Mouse (Mus musculus) hindbrain, embryonic 15.5 days (tissue): ENCODE data around the gene Rmdn2. TPM values are rescaled to one million over a fixed set of nuclear protein-coding genes. Genes with fewer than 3 reads are reported as not detected.

Source experiments
- ATAC-seq: fragments of 200-750 bp; cut with Nextera tagmentation; 2 replicates; pipeline ENCODE4 v1.8.0; 2017; ENCODE audit warnings: low read depth, moderate number of reproducible peaks, moderate TSS enrichment; ENCODE audit not compliant: low FRiP score
- H3K27ac ChIP-seq: fragments of 300-500 bp; sonication (generic); replicated peaks from 2 replicates; pipeline ENCODE4 v1.5.1; 2015; ENCODE audit warnings: mild to moderate bottlenecking, inconsistent platforms
- H3K27me3 ChIP-seq: fragments of 300-500 bp; sonication (generic); 2 replicates; pipeline ENCODE4 v1.6.1; 2015; ENCODE audit warnings: control low read depth, inconsistent platforms
- H3K36me3 ChIP-seq: fragments of 300-500 bp; sonication (generic); 2 replicates; pipeline ENCODE4 v1.6.1; 2015; ENCODE audit warnings: control low read depth, inconsistent platforms
- H3K4me1 ChIP-seq: fragments of 300-500 bp; sonication (generic); replicated peaks from 2 replicates; pipeline ENCODE4 v1.6.1; 2015; ENCODE audit warnings: control low read depth, inconsistent platforms
- H3K4me2 ChIP-seq: fragments of 300-500 bp; sonication (generic); 2 replicates; pipeline ENCODE4 v1.6.1; 2015; ENCODE audit warnings: moderate library complexity, mild to moderate bottlenecking, inconsistent platforms
- H3K4me3 ChIP-seq: fragments of 300-500 bp; sonication (generic); 2 replicates; pipeline ENCODE4 v1.5.1; 2015; ENCODE audit warnings: mild to moderate bottlenecking, inconsistent platforms
- H3K9ac ChIP-seq: fragments of 300-500 bp; sonication (generic); 2 replicates; pipeline ENCODE4 v1.6.1; 2015; ENCODE audit warnings: inconsistent platforms
- H3K9me3 ChIP-seq: fragments of 300-500 bp; sonication (generic); 2 replicates; pipeline ENCODE4 v1.6.1; 2016; ENCODE audit warnings: control low read depth, inconsistent platforms
- WGBS: fragments of 180-500 bp; shearing (Covaris S2); methylation state at CpG from one replicate; pipeline ENCODE4 v1.1.7; 2015; 5-methylcytosine and 5-hydroxymethylcytosine counted together
- polyA plus RNA-seq: library from polyadenylated mRNA; unstranded; fragments of >200 nt; fragmentation: Nextera tagmentation; extraction: Ambion mirVana; gene quantifications from 2 replicates; pipeline ENCODE4 v1.2.1, GENCODE M21; 2015

Rmdn2 gene
- polyA plus RNA-seq, 1 experiment from 2014 or later, result 9.1 TPM

DNA sequence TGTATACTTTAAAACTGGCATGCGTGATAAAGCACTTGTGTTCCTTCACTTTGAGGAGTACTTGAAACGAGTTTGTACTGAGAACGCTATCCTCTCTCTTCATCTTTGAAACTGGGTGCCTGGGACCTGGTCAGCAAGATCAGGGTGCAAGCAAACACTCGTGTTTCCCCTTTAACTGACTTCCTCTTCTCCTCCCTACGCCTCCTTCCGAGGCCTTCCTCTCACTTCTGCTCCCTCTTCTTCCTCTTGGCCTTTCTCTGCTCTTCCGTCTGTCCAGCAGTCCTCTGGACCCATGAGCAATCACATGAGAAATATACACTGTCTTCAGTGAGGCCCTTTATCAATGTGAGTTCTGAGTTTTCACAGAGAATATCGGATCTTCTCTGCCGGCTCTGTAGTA, 50.2 kb downstream of the Rmdn2 start:
- 87% methylated on average over 9 of the region's 9 CpGs for WGBS
- no peak overlapping the region for H3K9ac ChIP-seq
- H3K4me3 ChIP-seq, result no peak overlapping the region
- no peaks in the 10 kb centered on the region for H3K4me1 ChIP-seq
- no peaks in the 10 kb centered on the region for H3K36me3 ChIP-seq
- no peaks in the 10 kb centered on the region for H3K9me3 ChIP-seq
- ATAC-seq, result no peak
- H3K27me3 ChIP-seq, result no peaks in the 10 kb centered on the region
- no peak overlapping the region for H3K4me2 ChIP-seq
- no peak overlapping the region for H3K27ac ChIP-seq

DNA sequence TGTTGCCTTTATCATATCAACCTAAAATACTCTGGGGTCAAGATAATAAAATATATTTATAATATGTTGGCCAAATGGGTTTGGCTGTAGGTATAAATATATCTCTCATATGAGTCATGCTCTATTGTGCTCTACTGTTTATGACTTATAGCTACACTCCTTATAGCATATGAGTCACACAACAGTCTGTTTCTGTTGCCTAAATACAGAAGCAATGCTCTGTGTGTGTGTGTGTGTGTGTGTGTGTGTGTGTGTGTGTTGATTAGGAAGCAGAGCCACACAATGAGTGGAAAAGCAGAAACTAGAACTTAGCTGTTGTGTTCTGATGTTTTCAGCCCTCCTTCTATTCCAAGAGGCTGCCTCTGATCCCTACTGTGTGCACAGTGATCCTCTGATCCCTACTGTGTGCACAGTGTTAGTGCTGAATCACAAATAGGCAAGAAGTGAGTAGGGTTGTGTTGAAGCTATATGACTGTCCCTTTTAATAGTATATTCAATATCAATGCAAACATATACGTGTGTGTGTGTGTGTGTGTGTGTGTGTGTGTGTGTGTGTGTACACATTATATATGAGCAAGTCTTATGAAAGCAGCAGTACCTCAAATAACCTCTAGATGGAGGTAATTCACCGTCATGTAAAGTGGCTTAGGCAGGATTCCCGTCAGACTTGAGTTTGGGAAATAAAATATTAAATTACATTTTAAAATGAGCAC, 51.9 kb downstream of the Rmdn2 start:
- no peak overlapping the region for H3K4me3 ChIP-seq
- no peak overlapping the region for H3K27ac ChIP-seq
- no peak overlapping the region for H3K9ac ChIP-seq
- H3K9me3 ChIP-seq, result no peaks in the 10 kb centered on the region
- no peak overlapping the region for H3K4me2 ChIP-seq
- no peaks in the 10 kb centered on the region for H3K36me3 ChIP-seq
- 15% methylated on average over 3 of the region's 3 CpGs for WGBS
- H3K4me1 ChIP-seq, result no peaks in the 10 kb centered on the region
- no peaks in the 10 kb centered on the region for H3K27me3 ChIP-seq
- ATAC-seq, result no peak

DNA sequence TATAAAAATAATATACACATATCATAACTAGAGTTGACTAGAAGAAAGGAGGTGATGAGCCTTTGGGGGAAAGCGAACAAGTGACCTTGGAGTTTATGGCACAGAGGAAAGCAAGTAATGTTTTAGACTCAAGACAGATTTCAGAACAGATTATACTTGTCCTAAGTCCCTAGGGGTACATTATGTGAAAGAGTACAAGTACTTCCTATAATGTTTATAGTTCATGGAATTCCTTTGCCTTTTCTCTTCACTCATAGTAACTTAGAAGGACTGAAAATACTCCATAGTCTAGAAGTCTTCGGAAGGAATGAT, 52.4 kb downstream of the Rmdn2 start:
- no peak overlapping the region for H3K4me3 ChIP-seq
- H3K36me3 ChIP-seq, result no peaks in the 10 kb centered on the region
- no peak overlapping the region for H3K9ac ChIP-seq
- ATAC-seq, result no peak
- no peak overlapping the region for H3K27ac ChIP-seq
- WGBS, result 91% methylated on average over 2 of the region's 2 CpGs
- H3K27me3 ChIP-seq, result no peaks in the 10 kb centered on the region
- H3K9me3 ChIP-seq, result no peaks in the 10 kb centered on the region
- no peaks in the 10 kb centered on the region for H3K4me1 ChIP-seq
- no peak overlapping the region for H3K4me2 ChIP-seq

DNA sequence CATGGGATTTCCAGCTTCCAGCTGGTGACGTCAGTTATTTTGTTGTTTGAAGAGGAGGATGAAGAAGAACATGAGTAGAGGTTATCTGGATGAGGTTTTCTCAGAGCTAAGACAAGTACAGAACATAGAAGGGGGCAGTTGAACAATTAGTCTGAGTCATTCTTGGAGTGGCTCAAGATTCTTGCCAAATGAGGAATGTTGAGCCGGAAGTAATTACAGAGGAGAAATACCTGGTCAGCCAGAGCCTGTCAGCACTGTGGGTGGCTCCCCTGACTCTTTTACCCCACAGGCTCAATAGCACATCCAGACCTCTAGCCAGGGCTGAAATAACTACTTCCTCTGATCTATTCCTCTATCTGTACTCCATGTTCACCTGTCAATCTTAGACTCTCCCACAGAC, 59.2 kb downstream of the Rmdn2 start:
- no peak overlapping the region for H3K27ac ChIP-seq
- no peaks in the 10 kb centered on the region for H3K36me3 ChIP-seq
- no peak overlapping the region for H3K4me2 ChIP-seq
- H3K4me1 ChIP-seq, result no peaks in the 10 kb centered on the region
- WGBS, result 87% methylated on average over 2 of the region's 2 CpGs
- no peaks in the 10 kb centered on the region for H3K9me3 ChIP-seq
- H3K4me3 ChIP-seq, result no peak overlapping the region
- ATAC-seq, result no peak
- no peak overlapping the region for H3K9ac ChIP-seq
- no peaks in the 10 kb centered on the region for H3K27me3 ChIP-seq

DNA sequence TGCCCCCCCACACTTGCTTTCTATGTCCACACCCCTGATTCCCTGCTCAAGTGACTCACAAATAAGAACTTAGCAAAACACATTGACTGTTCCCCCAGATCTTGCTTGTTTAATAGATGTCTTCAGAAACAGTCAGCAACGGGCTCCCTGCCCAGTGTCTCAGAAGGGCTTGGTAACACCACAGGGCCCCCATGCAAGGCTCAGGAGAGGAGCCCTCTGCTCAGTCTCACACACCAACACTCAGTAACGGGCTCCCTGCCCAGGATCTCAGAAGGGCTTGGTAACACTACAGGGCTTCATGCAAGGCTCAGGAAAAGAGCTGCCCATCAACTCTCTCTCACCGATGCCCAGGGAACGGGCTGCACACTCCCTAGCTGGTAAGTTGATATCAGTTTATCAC, 83.4 kb downstream of the Rmdn2 start:
- H3K4me2 ChIP-seq, result no peak overlapping the region
- H3K36me3 ChIP-seq, result no peaks in the 10 kb centered on the region
- no peaks in the 10 kb centered on the region for H3K4me1 ChIP-seq
- H3K27me3 ChIP-seq, result no peaks in the 10 kb centered on the region
- H3K9me3 ChIP-seq, result no peaks in the 10 kb centered on the region
- H3K9ac ChIP-seq, result no peak overlapping the region
- no peak overlapping the region for H3K27ac ChIP-seq
- H3K4me3 ChIP-seq, result no peak overlapping the region
- 78% methylated on average over 4 of the region's 4 CpGs for WGBS
- ATAC-seq, result no peak

DNA sequence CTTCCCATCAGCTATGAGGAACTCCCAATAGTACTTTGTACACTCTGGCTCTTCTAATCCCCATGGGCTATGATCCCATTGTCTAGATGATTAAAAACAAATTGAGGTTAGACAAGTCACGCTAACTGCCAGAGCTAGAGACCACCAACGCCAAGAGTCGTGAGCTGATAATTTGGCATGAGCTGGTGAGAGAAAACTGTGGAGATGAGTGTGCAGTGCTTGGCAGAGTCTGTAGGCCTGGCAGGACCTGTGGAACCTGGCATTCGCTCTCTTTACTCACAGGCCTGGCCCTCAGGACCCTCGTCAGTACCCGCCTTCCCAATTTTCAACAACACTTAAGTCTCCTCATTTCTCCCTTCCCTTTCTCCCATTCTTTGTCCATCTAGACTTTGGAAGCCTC, 83.9 kb downstream of the Rmdn2 start:
- H3K27ac ChIP-seq, result no peak overlapping the region
- ATAC-seq, result no peak
- no peaks in the 10 kb centered on the region for H3K36me3 ChIP-seq
- no peak overlapping the region for H3K4me3 ChIP-seq
- H3K27me3 ChIP-seq, result no peaks in the 10 kb centered on the region
- no peak overlapping the region for H3K4me2 ChIP-seq
- H3K4me1 ChIP-seq, result no peaks in the 10 kb centered on the region
- H3K9ac ChIP-seq, result no peak overlapping the region
- 83% methylated on average over 6 of the region's 6 CpGs for WGBS
- no peaks in the 10 kb centered on the region for H3K9me3 ChIP-seq

DNA sequence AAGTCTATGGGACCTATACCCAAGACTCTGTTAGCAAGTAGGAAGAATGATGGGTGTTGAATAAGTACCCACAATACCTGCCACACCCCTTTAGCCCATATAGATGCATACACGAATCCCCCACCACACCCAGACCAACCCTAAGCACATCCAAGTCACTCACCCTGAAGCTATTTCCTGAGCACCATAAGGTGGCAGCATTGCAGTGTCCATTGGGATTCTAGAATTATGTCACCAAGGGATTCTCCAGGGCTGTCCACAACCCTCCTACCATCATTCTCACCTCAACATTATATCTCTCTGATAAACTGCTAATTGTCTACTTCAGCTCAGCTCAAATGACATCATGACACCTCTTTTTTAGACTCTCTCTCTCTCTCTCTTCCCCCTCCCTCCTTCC, 87.5 kb downstream of the Rmdn2 start:
- no peak overlapping the region for H3K4me3 ChIP-seq
- no peak for ATAC-seq
- 35% methylated on average over 1 of the region's 1 CpGs for WGBS
- H3K4me1 ChIP-seq, result no peaks in the 10 kb centered on the region
- H3K27me3 ChIP-seq, result no peaks in the 10 kb centered on the region
- H3K9me3 ChIP-seq, result no peaks in the 10 kb centered on the region
- H3K4me2 ChIP-seq, result no peak overlapping the region
- H3K27ac ChIP-seq, result no peak overlapping the region
- no peak overlapping the region for H3K9ac ChIP-seq
- H3K36me3 ChIP-seq, result no peaks in the 10 kb centered on the region

DNA sequence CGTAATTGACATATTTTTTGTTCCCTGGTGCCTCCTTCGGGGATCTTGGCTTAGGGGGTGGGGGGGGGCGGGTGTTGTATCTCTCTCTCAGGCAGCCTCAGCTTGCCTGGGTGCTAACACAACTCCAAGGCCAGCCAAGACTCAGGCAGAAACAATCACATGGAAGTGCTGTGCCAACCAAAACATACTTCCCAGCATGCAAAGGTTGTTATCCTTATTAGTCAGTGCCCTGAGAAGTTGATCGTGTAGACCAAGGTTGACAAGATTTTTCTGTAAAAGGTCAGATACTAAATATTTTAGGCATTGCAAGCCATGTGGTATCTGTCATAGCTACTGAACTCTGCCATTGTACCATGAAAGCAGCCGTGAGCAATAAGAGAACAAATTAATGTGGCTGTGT, 89.2 kb downstream of the Rmdn2 start:
- no peak overlapping the region for H3K4me3 ChIP-seq
- WGBS, result 83% methylated on average over 5 of the region's 5 CpGs

DNA sequence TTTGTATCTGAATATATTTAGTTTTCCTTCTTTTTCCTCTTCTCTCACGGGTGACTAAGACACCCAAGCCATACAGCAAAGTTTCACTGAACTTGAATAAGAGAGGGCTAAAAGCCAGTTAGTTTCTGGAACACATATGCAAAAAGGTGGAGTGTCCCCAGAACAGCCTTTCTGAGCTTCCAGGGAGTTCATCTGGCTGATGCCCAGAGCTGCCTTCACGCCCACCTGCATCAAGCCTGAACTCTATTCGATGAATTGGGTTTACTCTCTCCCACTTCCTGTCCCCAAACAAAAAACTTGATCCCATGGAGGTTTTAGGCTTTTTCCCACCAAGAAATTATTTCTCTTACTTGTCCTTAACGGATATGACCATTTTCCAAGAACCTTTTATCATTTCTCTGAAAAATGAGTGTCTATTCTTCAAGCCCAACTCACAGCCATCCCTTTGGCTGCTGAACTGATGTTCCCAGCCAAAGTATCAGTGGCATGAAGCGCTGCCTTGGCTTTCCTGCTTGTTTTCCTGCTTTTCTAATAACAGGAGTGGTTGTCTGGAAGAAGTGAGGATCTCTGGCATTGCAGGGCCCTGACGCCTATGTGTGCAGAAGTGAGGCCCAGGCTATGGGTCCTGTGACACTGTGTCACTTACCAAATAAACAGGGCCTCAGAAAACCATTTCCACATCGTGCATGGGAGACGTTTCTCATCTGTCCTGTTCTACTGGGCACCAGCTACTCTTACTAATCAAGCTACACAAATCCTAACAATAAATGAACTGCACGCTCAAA, 94.2 kb downstream of the Rmdn2 start:
- Histone ChIP-seq H3K4me1 (no peaks in the 10 kb centered on the region), H3K9me3 (no peaks in the 10 kb centered on the region), H3K27me3 (peaks cover 14% of the 10 kb centered on the region), H3K4me3 (no peak overlapping the region), H3K27ac (no peak overlapping the region), H3K4me2 (no peak overlapping the region), H3K9ac (no peak overlapping the region), H3K36me3 (no peaks in the 10 kb centered on the region)
- ATAC-seq, result no peak
- WGBS, result 77% methylated on average over 9 of the region's 9 CpGs

More for the DNA sequence above, 89.2 kb downstream of the Rmdn2 start:
- Histone ChIP-seq H3K36me3 (no peaks in the 10 kb centered on the region), H3K9me3 (no peaks in the 10 kb centered on the region), H3K4me1 (no peaks in the 10 kb centered on the region), H3K27ac (no peak overlapping the region), H3K4me2 (no peak overlapping the region), H3K9ac (no peak overlapping the region), H3K27me3 (no peaks in the 10 kb centered on the region)
- ATAC-seq, result no peak

DNA sequence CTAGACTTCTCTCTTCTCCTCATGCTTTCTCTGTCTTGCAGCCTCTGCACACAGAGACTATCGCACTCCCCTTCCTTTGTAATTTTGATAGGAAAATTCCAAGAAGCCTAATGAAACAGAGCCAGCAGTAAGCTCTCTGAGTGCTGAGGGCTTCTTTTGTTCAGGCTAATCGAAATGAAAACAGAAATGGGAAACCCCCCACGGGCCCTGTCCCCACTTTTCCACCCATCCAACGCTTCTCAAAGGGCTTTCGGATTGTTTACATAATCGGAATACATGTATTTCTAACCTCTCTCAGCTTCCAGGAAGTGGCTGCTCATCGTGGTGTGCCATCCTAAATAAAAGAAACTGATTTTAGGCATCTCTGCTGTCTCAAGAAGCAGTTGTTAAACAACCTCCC, 96.5 kb downstream of the Rmdn2 start:
- no peak overlapping the region for H3K4me2 ChIP-seq
- no peak overlapping the region for H3K27ac ChIP-seq
- H3K4me1 ChIP-seq, result peaks cover 7% of the 10 kb centered on the region
- H3K36me3 ChIP-seq, result no peaks in the 10 kb centered on the region
- no peak for ATAC-seq
- H3K9me3 ChIP-seq, result no peaks in the 10 kb centered on the region
- no peak overlapping the region for H3K9ac ChIP-seq
- H3K27me3 ChIP-seq, result peaks cover 31% of the 10 kb centered on the region
- no peak overlapping the region for H3K4me3 ChIP-seq
- 13% methylated on average over 7 of the region's 7 CpGs for WGBS

DNA sequence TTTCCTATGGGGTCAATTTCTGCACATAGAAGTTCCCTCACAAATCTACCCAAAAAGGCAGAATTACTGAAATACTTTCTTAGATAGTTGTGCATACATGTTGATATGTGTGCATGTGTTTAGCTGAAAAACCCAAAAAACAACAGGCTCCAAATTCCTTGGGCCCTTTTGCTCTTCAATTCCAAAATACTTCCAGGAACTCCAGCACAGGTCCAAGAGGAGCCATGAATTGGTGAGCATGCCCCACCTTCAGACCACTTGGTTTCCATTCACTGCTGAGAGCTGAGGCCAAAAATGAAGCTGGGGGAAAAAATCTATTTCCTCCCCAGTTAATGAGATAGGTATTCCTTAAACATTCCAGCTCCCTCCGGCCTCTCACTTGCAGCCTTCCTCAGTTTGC, 98.1 kb downstream of the Rmdn2 start:
- H3K27me3 ChIP-seq, result peaks cover 47% of the 10 kb centered on the region
- no peak overlapping the region for H3K27ac ChIP-seq
- no peak overlapping the region for H3K4me2 ChIP-seq
- no peaks in the 10 kb centered on the region for H3K36me3 ChIP-seq
- 67% methylated on average over 1 of the region's 1 CpGs for WGBS
- no peak for ATAC-seq
- H3K4me3 ChIP-seq, result no peak overlapping the region
- H3K9ac ChIP-seq, result no peak overlapping the region
- H3K9me3 ChIP-seq, result no peaks in the 10 kb centered on the region
- peaks cover 23% of the 10 kb centered on the region for H3K4me1 ChIP-seq

DNA sequence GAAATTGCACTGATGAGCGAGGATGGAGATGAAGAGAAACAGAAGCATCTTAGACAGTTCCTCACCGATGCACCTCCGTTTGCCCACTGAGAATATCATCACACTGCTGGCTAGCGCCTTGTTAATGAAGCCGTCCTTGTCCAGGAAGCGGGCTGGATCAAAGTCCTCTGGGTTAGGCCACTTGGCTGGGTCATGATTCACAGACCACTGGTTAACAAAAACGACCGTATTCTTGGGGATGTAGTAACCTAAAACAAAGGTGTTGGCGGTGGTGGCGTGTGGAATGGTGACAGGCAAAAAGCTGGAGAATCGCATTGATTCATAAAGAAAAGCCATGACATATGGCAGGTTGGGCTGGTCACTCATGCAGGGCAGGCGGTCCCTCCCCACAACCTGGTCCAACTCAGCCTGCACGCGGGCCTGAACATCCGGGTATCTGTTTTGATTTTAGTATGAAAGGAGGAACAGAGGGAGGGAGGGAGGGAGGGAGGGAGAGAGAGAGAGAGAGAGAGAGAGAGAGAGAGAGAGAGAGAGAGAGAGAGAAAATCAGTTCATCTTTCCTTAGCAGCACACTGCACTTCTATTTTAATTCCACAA, 98.7 kb downstream of the Rmdn2 start:
- Histone ChIP-seq H3K4me1 (peaks cover 29% of the 10 kb centered on the region), H3K27ac (no peak overlapping the region), H3K36me3 (no peaks in the 10 kb centered on the region), H3K4me3 (no peak overlapping the region), H3K9ac (no peak overlapping the region), H3K9me3 (no peaks in the 10 kb centered on the region), H3K27me3 (peaks cover 53% of the 10 kb centered on the region), H3K4me2 (no peak overlapping the region)
- no peak for ATAC-seq
- WGBS, result 11% methylated on average over 15 of the region's 15 CpGs
